Mouse (Mus musculus) intestine, embryonic 16.5 days (tissue): Measurements from ENCODE around the gene Aph1a. TPM values are rescaled to one million over a fixed set of nuclear protein-coding genes. Genes with fewer than 3 reads are reported as not detected.
A peak's percentile ranks its signal among the peaks of the same experiment; 100 is the strongest.
"Not testable (repeated sequence)": the region's sequence is repeated elsewhere in the genome, so short reads cannot be mapped to it uniquely, and the experiment has no call there.

Source experiments
- ATAC-seq: fragments of 200-750 bp; cut with Nextera tagmentation; 2 replicates; pipeline ENCODE4 v1.8.0; 2017; ENCODE audit warnings: moderate TSS enrichment, moderate library complexity
- H3K27ac ChIP-seq: fragments of 300-500 bp; sonication (generic); 2 replicates; pipeline ENCODE4 v1.5.1; 2014; ENCODE audit warnings: mild to moderate bottlenecking, low read length
- H3K27me3 ChIP-seq: fragments of 300-500 bp; sonication (generic); replicated peaks from 2 replicates; pipeline ENCODE4 v1.6.1; 2014; ENCODE audit warnings: low read length, control low read depth, mixed read lengths; ENCODE audit not compliant: control insufficient read depth, insufficient read depth
- H3K36me3 ChIP-seq: fragments of 300-500 bp; sonication (generic); 2 replicates; pipeline ENCODE4 v1.6.1; 2014; ENCODE audit warnings: low read length, control low read depth; ENCODE audit not compliant: control insufficient read depth, insufficient read depth
- H3K4me1 ChIP-seq: fragments of 300-500 bp; sonication (generic); 2 replicates; pipeline ENCODE4 v1.6.1; 2014; ENCODE audit warnings: low read length, control low read depth, mixed read lengths; ENCODE audit not compliant: control insufficient read depth, insufficient read depth
- H3K4me2 ChIP-seq: fragments of 300-500 bp; sonication (generic); 2 replicates; pipeline ENCODE4 v1.6.1; 2014; ENCODE audit warnings: low read depth, low read length, control low read depth
- H3K4me3 ChIP-seq: fragments of 300-500 bp; sonication (generic); 2 replicates; pipeline ENCODE4 v1.5.1; 2014; ENCODE audit warnings: mild to moderate bottlenecking, low read length
- H3K9ac ChIP-seq: fragments of 300-500 bp; sonication (generic); 2 replicates; pipeline ENCODE4 v1.6.1; 2014; ENCODE audit warnings: low read depth, low read length
- H3K9me3 ChIP-seq: fragments of 300-500 bp; sonication (generic); 2 replicates; pipeline ENCODE4 v1.6.1; 2016; ENCODE audit warnings: low read length, control low read depth; ENCODE audit not compliant: control insufficient read depth
- WGBS: fragments of 180-500 bp; shearing (Covaris S2); extraction: QIAGEN DNeasy Blood & Tissue Kit; methylation state at CpG from one replicate; pipeline ENCODE4 v1.1.7; 2014; 5-methylcytosine and 5-hydroxymethylcytosine counted together
- polyA plus RNA-seq: library from polyadenylated mRNA; unstranded; fragments of >200 nt; fragmentation: Nextera tagmentation; extraction: Ambion mirVana; gene quantifications from 2 replicates; pipeline ENCODE4 v1.2.1, GENCODE M21; 2015

The Aph1a gene
- polyA plus RNA-seq, 1 experiment from 2014 or later, result 55.6 TPM

GRCm38 (mm10) chr3:95905146-95905939 is 11.6 kb downstream of the Aph1a start:
- H3K9me3 ChIP-seq, result no peaks in the 10 kb centered on the region
- peaks cover 19% of the 10 kb centered on the region for H3K4me1 ChIP-seq
- H3K9ac ChIP-seq, result peak overlapping the region; percentile 51
- H3K4me3 ChIP-seq, result peak overlapping the region; percentile 29
- H3K4me2 ChIP-seq, result peak overlapping the region; percentile 61
- H3K27ac ChIP-seq, result no peak overlapping the region
- WGBS, result 2% methylated on average over 18 of the region's 18 CpGs
- no peaks in the 10 kb centered on the region for H3K36me3 ChIP-seq
- H3K27me3 ChIP-seq, result no peaks in the 10 kb centered on the region
- peak; percentile 49 for ATAC-seq

- Histone ChIP-seq H3K4me3 (peak overlapping the region; percentile 34), H3K27me3 (no peaks in the 10 kb centered on the region), H3K27ac (no peak overlapping the region), H3K9me3 (no peaks in the 10 kb centered on the region), H3K9ac (no peak overlapping the region), H3K36me3 (no peaks in the 10 kb centered on the region), H3K4me2 (peak overlapping the region; percentile 62), H3K4me1 (peaks cover 19% of the 10 kb centered on the region)
- peak; percentile 41; the same call in 1 of the 2 replicates for ATAC-seq
- under 1% methylated on average over 12 of the region's 12 CpGs for WGBS
Observed at GRCm38 (mm10) chr3:95905940-95906492, 12.2 kb downstream of the Aph1a start.

GRCm38 (mm10) chr3:95906860-95907259 is 13.1 kb downstream of the Aph1a start:
- Histone ChIP-seq H3K4me1 (peaks cover 19% of the 10 kb centered on the region), H3K9me3 (no peaks in the 10 kb centered on the region), H3K9ac (no peak overlapping the region), H3K4me2 (peak overlapping the region; percentile 62), H3K27ac (no peak overlapping the region), H3K27me3 (no peaks in the 10 kb centered on the region), H3K4me3 (peak overlapping the region; percentile 34), H3K36me3 (no peaks in the 10 kb centered on the region)
- WGBS, result under 1% methylated on average over 12 of the region's 12 CpGs
- ATAC-seq, result no peak

- H3K4me2 ChIP-seq, result no peak overlapping the region
- no peaks in the 10 kb centered on the region for H3K36me3 ChIP-seq
- H3K27ac ChIP-seq, result no peak overlapping the region
- no peaks in the 10 kb centered on the region for H3K9me3 ChIP-seq
- no peaks in the 10 kb centered on the region for H3K27me3 ChIP-seq
- peaks cover 19% of the 10 kb centered on the region for H3K4me1 ChIP-seq
- 51% methylated on average over 4 of the region's 4 CpGs for WGBS
- no peak for ATAC-seq
- H3K4me3 ChIP-seq, result no peak overlapping the region
- H3K9ac ChIP-seq, result no peak overlapping the region
Observed at GRCm38 (mm10) chr3:95907613-95908012, 13.8 kb downstream of the Aph1a start.

- 85% methylated on average over 4 of the region's 4 CpGs for WGBS
- no peak overlapping the region for H3K9ac ChIP-seq
- no peaks in the 10 kb centered on the region for H3K4me1 ChIP-seq
- no peak overlapping the region for H3K4me2 ChIP-seq
- no peaks in the 10 kb centered on the region for H3K9me3 ChIP-seq
- no peaks in the 10 kb centered on the region for H3K36me3 ChIP-seq
- no peak overlapping the region for H3K4me3 ChIP-seq
- ATAC-seq, result no peak
- no peak overlapping the region for H3K27ac ChIP-seq
- no peaks in the 10 kb centered on the region for H3K27me3 ChIP-seq
Observed at GRCm38 (mm10) chr3:95914706-95915105, 20.9 kb downstream of the Aph1a start.

- no peak overlapping the region for H3K27ac ChIP-seq
- 68% methylated on average over 7 of the region's 7 CpGs for WGBS
- no peaks in the 10 kb centered on the region for H3K4me1 ChIP-seq
- no peaks in the 10 kb centered on the region for H3K27me3 ChIP-seq
- no peak overlapping the region for H3K9ac ChIP-seq
- no peaks in the 10 kb centered on the region for H3K9me3 ChIP-seq
- ATAC-seq, result no peak
- H3K36me3 ChIP-seq, result no peaks in the 10 kb centered on the region
- H3K4me3 ChIP-seq, result no peak overlapping the region
- H3K4me2 ChIP-seq, result no peak overlapping the region
Observed at GRCm38 (mm10) chr3:95916760-95917159, 23.0 kb downstream of the Aph1a start.

GRCm38 (mm10) chr3:95920532-95920931 is 26.8 kb downstream of the Aph1a start:
- 55% methylated on average over 2 of the region's 2 CpGs for WGBS
- not testable (repeated sequence) for H3K4me1 ChIP-seq, ATAC-seq, H3K4me2 ChIP-seq, H3K9ac ChIP-seq, H3K36me3 ChIP-seq, H3K4me3 ChIP-seq, H3K9me3 ChIP-seq, H3K27me3 ChIP-seq, H3K27ac ChIP-seq

GRCm38 (mm10) chr3:95923429-95923828 is 29.7 kb downstream of the Aph1a start:
- not testable (repeated sequence) for H3K9me3 ChIP-seq, H3K4me3 ChIP-seq, H3K4me2 ChIP-seq, H3K27ac ChIP-seq, H3K9ac ChIP-seq, H3K4me1 ChIP-seq, H3K36me3 ChIP-seq, H3K27me3 ChIP-seq, ATAC-seq
- WGBS, result 91% methylated on average over 7 of the region's 7 CpGs

- Histone ChIP-seq H3K27me3 (no peaks in the 10 kb centered on the region), H3K4me1 (0 out of 2 replicates have a peak, but pooled peaks cover 2% of the 10 kb centered on the region), H3K4me3 (no peak overlapping the region), H3K27ac (no peak overlapping the region), H3K4me2 (no peak overlapping the region), H3K9ac (no peak overlapping the region), H3K9me3 (no peaks in the 10 kb centered on the region), H3K36me3 (no peaks in the 10 kb centered on the region)
- no peak for ATAC-seq
- WGBS, result 69% methylated on average over 4 of the region's 4 CpGs
Observed at GRCm38 (mm10) chr3:95924185-95924584, 30.4 kb downstream of the Aph1a start.
